Comparison of ENCODE assay signal across 8 mouse cellular contexts in the genomic region with DNA sequence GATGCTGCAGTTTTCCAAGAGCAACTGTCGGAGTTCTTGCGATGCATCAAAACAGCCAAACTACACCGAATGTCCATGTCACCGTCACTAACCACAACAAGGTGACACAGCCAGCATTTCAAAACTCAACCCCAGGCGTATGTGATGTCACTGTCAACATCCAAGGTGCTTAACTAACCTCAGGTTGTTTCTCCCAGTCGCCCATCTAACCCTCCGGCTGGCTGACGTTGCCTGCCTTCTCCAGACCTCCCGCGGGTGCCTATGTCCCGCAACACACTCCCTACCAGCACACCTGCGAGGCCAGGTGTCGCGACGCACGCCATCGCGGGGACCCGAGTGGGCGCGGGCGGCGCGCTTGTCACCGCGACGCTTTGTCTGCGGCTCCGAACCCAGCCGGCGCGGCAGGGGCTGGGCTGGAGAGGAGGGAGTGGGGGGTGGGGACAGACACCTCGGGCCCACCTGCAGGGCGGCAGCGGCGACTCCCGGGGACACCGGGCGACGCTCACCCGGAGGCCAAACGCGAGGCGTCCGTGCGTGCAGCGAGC. TPM values are rescaled to one million over a fixed set of nuclear protein-coding genes. Genes with fewer than 3 reads are reported as not detected.
DNase-seq lines count a peak whose midpoint lies in the region; ATAC-seq and TF ChIP-seq lines count a peak whose summit lies in the region.

No protein-coding gene starts in this region.

- no peak for TF ChIP-seq EP300 in liver, embryonic 14.5 days (IDR thresholded peaks at IDR 0.05; ENCODE audit: low read depth)

- WGBS in embryonic facial prominence, embryonic 15.5 days = 1% methylated on average over 47 of the region's 47 CpGs
- WGBS in intestine, embryonic 14.5 days = 2% methylated on average over 47 of the region's 47 CpGs
- WGBS in liver, embryonic 14.5 days (ENCODE audit: insufficient replicate concordance) = 2% methylated on average over 44 of the region's 47 CpGs

- peak overlapping the region; percentile 71 for H3K9ac ChIP-seq in embryonic facial prominence, embryonic 15.5 days
- H3K9ac ChIP-seq in intestine, embryonic 14.5 days (ENCODE audit: low read length) = peak overlapping the region; percentile 60
- peak overlapping the region; percentile 57 for H3K9ac ChIP-seq in liver, embryonic 14.5 days (replicated peaks)

- peak overlapping the region; percentile 78 for H3K27ac ChIP-seq in embryonic facial prominence, embryonic 15.5 days (replicated peaks)
- peak overlapping the region; percentile 78; the same call in 1 of the 2 replicates for H3K27ac ChIP-seq in intestine, embryonic 14.5 days (ENCODE audit: low read depth)
- no peak overlapping the region for H3K27ac ChIP-seq in liver, embryonic 14.5 days

- peak overlapping the region; percentile 71 for H3K4me3 ChIP-seq in embryonic facial prominence, embryonic 15.5 days (replicated peaks)
- peak overlapping the region; percentile 88 for H3K4me3 ChIP-seq in intestine, embryonic 14.5 days (ENCODE audit: low read depth, low read length)
- H3K4me3 ChIP-seq in liver, embryonic 14.5 days (ENCODE audit: insufficient read depth in 1 of 2, low read depth in 2 of 2, low read length in 2 of 2) = peak overlapping the region; percentile 63 to 69

- intact Hi-C loops in heart, postnatal 36 days (cut with DNase I) = loop anchor here (5.0 kb wide), 1 partner anchor 57 kb away; no protein-coding TSS in a partner anchor

- no peaks in the 10 kb centered on the region for H3K27me3 ChIP-seq in embryonic facial prominence, embryonic 15.5 days
- no peaks in the 10 kb centered on the region for H3K27me3 ChIP-seq in intestine, embryonic 14.5 days (replicated peaks; ENCODE audit: control insufficient read depth, insufficient read depth, low read length)
- H3K27me3 ChIP-seq in liver, embryonic 14.5 days (ENCODE audit: control insufficient read depth, insufficient read depth, low read length) = no peaks in the 10 kb centered on the region; the same call in none of the 2 replicates

- peak; percentile 25; the same call in 1 of the 2 replicates for ATAC-seq in embryonic facial prominence, embryonic 15.5 days (ENCODE audit: insufficient number of reproducible peaks, low FRiP score, low TSS enrichment, low read depth)
- peak; percentile 59 for ATAC-seq in intestine, embryonic 14.5 days (replicated peaks; ENCODE audit: low FRiP score, low TSS enrichment, low read depth)
- no peak; the same call in 1 of the 2 replicates for ATAC-seq in liver, embryonic 14.5 days (ENCODE audit: insufficient read depth)

- no peaks in the 10 kb centered on the region for H3K36me3 ChIP-seq in embryonic facial prominence, embryonic 15.5 days
- no peaks in the 10 kb centered on the region for H3K36me3 ChIP-seq in intestine, embryonic 14.5 days (ENCODE audit: control insufficient read depth, insufficient read depth, low read length)
- H3K36me3 ChIP-seq in liver, embryonic 14.5 days (replicated peaks; ENCODE audit: control insufficient read depth, insufficient read depth, low read depth) = no peaks in the 10 kb centered on the region

- peaks cover 7% of the 10 kb centered on the region; the same call in 1 of the 2 replicates for H3K4me1 ChIP-seq in embryonic facial prominence, embryonic 15.5 days
- no peaks in the 10 kb centered on the region for H3K4me1 ChIP-seq in intestine, embryonic 14.5 days (replicated peaks; ENCODE audit: control insufficient read depth, insufficient read depth, low read length)
- H3K4me1 ChIP-seq in liver, embryonic 14.5 days (replicated peaks; ENCODE audit: control insufficient read depth in 2 of 2, insufficient read depth in 2 of 2, low read length in 1 of 2) = peaks cover 0 to 2% of the 10 kb centered on the region in 2 experiments; a peak in 1 of 4 replicates

- TF ChIP-seq CTCF in liver, embryonic 14.5 days (IDR thresholded peaks at IDR 0.05; ENCODE audit: low read depth) = no peak

- H3K9me3 ChIP-seq in embryonic facial prominence, embryonic 15.5 days (replicated peaks) = no peaks in the 10 kb centered on the region
- no peaks in the 10 kb centered on the region for H3K9me3 ChIP-seq in intestine, embryonic 14.5 days (ENCODE audit: control insufficient read depth, low read length)
- no peaks in the 10 kb centered on the region for H3K9me3 ChIP-seq in liver, embryonic 14.5 days (ENCODE audit: control insufficient read depth, low read length)

- peak; percentile 90 for DNase-seq in heart, adult 11 months
- no peak for DNase-seq in heart, postnatal 36 days
- DNase-seq in ES-CJ7 (ENCODE audit: low read depth, low spot score) = peak; percentile 8
- DNase-seq in intestine, embryonic 14.5 days (ENCODE audit: low spot score) = no peak
- DNase-seq in liver, embryonic 14.5 days (ENCODE audit: low read depth in 3 of 3, low spot score in 3 of 3) = no peak
- peak; percentile 50 for DNase-seq in right cerebral cortex, postnatal 25 days
- no peak for DNase-seq in adrenal gland, postnatal 10 days

- peak overlapping the region; percentile 99 for H3K4me2 ChIP-seq in embryonic facial prominence, embryonic 15.5 days (replicated peaks)
- peak overlapping the region; percentile 97 for H3K4me2 ChIP-seq in intestine, embryonic 14.5 days (ENCODE audit: low read length)
- H3K4me2 ChIP-seq in liver, embryonic 14.5 days (ENCODE audit: low read depth) = peak overlapping the region; percentile 72

RNA-seq across cellular contexts. Expression of a gene that starts 0.7 kb away (rescaled TPM):
- 10 to 100 TPM; 15.6 to 15.8 TPM for total RNA-seq in heart, postnatal 36 days (2021)
- 13.9 and 17.5 TPM in 2 replicates for polyA plus RNA-seq in embryonic facial prominence, embryonic 15.5 days (2015; fragmentation: Nextera tagmentation; extraction: Ambion mirVana)
- 12.5 and 12.8 TPM in 2 replicates for polyA plus RNA-seq in intestine, embryonic 14.5 days (2014; fragmentation: Nextera tagmentation; extraction: Ambion mirVana)
- 2.1 and 3.0 TPM in 2 replicates for polyA plus RNA-seq in liver, embryonic 14.5 days (2012; rRNA removed)
- polyA plus RNA-seq in liver, embryonic 14.5 days (2014; fragmentation: Nextera tagmentation; extraction: Ambion mirVana) = 1.8 and 1.9 TPM in 2 replicates
- total RNA-seq in adrenal gland, postnatal 10 days (2021) = 10 to 100 TPM; 18.2 to 18.9 TPM

Comparison
In these comparisons a context has a peak if more than half of its experiments do, and no peak if none do; other contexts are left out.
1. DNase-seq: peak in heart, adult 11 months (single experiment), ES-CJ7 (single experiment) and right cerebral cortex, postnatal 25 days (single experiment); none in heart, postnatal 36 days (0 of 2), intestine, embryonic 14.5 days (single experiment), liver, embryonic 14.5 days (0 of 3) and adrenal gland, postnatal 10 days (single experiment).
2. Peak in every context shown above with its lines, with median percentiles within 50 percentile points of each other: H3K4me2 ChIP-seq, H3K4me3 ChIP-seq and H3K9ac ChIP-seq.